Mouse (Mus musculus) MN1 (cell line): ENCODE measurements at regions not wholly inside any gene's neighbourhood (a gene's known extent, or its start where the extent isn't known, plus 50 kb on each side); places are given as distances from the start of the nearest gene placed in this dataset.

ENCODE experiments used
- DNase-seq: peaks from one replicate; pipeline ENCODE4 v3.0.0-alpha.2; 2016; ENCODE audit warnings: low spot score

DNA sequence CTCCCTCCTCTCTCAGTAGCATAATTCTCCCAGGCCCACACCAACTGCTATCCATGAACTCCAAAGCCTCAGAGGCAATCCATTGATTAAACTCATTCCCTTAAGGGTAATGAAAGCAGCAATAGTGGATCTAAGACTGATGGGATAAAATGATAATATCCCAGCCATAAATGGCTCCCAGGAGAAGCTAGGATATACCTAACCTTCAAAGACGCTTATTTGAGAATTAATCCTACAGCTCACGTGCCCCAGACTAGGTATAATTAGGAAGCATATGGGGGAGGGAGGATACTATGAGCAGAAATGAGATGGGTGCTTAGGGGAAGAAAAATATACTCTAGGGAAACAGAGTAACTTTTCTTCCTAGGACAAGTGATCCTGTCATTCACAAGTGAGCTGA, 52.8 kb upstream of the Rnf32 start:
- DNase-seq: no peak

DNA sequence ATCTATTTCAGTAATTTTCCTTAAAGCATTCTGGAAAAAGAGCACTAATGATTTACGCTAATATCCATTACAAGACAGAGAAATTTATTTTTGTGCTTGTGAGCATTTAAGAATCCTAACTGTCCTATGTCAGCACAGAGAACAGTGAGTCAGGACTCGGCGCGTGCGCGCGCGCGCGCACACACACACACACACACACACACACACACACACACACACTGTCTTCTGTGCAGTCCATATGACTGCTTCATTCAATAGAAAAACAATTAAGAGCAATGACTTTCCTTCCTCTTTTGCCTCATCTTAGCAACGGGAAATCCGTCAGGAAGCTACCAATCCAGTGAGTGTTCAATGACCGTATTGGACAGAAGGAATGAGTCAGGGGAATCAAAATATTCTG, 53.3 kb upstream of the Rnf32 start:
- DNase-seq: no peak

GRCm38 (mm10) chr5:29137481-29137880, 58.3 kb upstream of the Rnf32 start:
- no peak for DNase-seq

GRCm38 (mm10) chr5:29132261-29132660, 63.5 kb upstream of the Rnf32 start:
- DNase-seq: no peak

DNA sequence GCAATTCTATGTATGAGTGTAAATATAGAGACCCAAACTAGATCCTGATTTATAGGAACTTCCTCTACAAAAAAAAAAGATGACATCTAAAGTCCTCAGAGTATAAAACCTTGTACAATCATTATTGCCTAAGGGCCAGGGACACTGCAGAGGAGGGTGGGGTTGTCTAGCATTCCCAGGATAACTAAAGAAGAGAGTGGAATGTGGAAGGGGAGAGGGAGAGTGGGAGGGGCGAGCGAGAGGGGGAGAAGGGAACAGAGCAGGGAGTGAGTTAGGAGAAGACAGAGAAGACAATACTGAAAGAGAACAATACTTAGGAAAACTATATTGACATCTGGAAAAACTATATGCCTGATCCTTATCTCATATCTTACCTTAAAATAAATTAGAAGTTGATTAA, 64.0 kb upstream of the Rnf32 start:
- DNase-seq: no peak

DNA sequence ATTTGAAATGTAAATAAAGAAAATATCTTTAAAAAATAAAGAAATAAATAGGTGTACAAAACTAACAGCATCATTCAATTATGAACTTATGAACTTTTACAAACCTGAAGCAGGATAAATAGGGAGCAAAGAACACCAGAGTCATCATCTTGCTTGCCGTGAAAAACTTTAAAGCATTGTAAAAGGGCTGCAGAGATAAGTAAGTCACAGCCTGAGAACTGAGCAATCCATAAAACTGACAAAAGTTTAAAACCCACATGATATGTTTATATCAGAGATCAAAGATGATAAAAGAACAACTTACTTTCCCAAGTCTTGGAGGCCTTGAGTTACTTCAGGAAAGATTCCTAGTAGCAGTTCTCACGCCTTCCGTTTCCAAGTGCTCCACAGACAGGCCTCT, 66.1 kb upstream of the Rnf32 start:
- no peak for DNase-seq

- DNase-seq: no peak
Observed at GRCm38 (mm10) chr5:29116942-29117341, 78.8 kb upstream of the Rnf32 start.

- DNase-seq: no peak
Observed at GRCm38 (mm10) chr5:29112531-29112930, 83.3 kb upstream of the Rnf32 start.

DNA sequence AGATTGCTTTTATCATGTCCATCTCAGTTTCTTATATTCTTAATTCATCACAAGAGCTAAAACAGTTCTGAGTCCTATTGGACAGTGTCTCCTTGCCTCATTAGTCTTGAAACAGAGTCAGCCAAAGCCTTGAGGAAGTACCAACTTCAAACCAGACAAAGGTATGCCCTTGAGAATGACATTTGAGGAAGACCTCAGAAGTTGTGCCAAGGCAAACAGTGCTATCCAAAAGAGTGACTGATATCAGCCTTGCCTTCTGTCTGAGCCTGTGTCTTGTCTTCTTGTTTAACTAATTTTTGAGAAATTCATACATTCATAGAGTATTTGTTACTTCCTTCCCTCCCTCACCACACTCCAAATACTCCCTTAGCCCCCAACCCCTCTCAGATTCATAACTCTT, 88.5 kb upstream of the Rnf32 start:
- no peak for DNase-seq

DNA sequence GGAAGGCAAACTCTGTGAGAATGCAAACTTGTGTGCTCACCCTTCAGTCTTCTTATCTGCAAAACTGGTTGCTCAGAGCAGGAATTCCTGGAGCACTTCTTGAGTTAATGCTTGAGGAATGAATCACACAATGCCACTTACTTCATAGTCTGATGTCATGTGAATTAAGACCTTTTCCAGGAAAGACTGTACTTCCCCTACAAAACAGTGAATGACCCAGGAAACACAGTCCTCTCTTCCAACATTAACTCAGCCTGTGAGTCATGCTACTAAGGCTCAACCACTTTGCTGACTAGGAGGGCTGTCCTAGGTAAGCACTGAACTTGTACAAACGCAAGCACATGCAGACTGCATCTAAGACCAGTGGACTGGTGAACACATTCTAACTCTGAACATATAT, 112.5 kb upstream of the Rnf32 start:
- DNase-seq: no peak

DNA sequence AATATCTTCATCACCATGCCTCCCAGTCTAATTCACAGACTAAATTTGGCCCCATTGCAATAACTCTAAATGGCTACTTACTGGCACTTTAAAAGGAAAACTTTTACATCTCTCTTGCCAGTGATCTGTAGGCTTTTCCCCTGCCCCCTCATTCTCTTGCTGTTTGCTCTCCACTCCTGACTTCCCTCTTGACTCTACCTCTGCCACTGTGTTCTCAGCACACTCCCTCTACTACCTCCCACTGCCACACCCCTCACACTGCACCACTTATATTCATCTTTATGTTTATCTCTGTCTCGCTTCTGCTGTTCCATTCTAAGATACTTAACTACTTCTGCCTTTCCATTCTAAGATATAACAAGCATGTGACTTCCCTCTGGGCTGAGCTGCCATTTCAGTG, 141.4 kb upstream of the Rnf32 start:
- no peak for DNase-seq

- DNase-seq: no peak
Observed at GRCm38 (mm10) chr5:29036636-29037035, 159.2 kb upstream of the Rnf32 start.

GRCm38 (mm10) chr5:29033462-29033997, 162.3 kb upstream of the Rnf32 start:
- DNase-seq: no peak

GRCm38 (mm10) chr5:29030525-29030924, 165.3 kb upstream of the Rnf32 start:
- DNase-seq: no peak

DNA sequence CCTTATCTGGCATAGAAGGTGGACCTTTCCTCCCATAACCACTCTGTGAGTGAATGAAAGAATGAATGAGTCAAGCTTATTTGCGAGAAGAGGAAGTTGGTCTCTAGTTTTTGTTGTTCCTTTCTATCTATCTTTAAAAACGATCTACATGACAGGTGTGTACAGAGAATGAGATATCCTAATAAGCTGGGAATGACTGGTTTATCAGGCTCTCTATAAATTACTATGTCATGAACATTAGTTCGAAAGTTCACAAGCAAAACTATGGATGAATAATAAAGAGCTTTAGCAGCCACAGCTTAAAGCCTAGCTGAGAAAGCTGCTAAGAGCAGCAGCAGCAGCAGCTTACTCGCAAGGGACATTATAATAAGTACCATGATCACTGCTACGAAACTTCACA, 165.8 kb upstream of the Rnf32 start:
- no peak for DNase-seq

DNA sequence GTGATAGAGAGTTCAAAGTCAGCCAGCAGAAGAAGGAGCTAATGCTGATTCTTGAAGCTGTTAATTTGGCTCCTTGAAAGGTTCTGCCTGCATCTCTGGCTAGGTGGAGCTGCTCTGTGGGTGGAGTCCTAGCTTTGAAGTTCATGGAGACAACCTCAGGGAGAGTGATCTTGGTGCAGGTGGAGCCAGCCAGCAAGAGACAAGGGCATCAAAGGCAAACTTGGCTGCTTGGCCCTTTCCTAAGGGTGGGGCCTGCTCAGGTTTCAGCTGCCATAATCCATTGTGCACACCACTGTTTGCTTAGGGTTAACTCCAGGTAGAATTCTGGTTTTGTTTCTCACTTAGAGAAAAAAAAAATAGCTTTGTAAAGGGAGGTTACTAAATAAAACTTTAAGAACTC, 170.7 kb upstream of the Rnf32 start:
- DNase-seq: no peak

GRCm38 (mm10) chr5:28992796-28993195, 203.0 kb upstream of the Rnf32 start:
- no peak for DNase-seq

DNA sequence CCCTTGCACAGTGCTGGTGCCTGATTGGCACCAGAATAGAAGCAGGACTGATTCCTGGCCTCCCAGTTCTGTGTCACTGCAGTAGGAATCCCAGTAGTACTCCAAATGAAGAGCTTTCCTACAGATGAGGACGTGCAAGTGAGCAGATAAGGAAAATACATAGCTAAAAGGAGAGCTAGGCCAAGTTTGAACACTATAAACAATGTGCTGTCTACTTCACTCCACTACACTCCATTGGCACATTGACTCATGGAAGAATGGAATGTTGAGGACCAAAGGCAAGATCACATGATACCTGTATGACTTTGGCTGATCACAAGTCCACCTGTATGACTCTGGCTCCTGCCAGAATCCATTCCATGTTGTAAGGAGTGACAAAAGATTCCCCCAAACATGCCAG, 215.9 kb upstream of the Rnf32 start:
- DNase-seq: no peak

- DNase-seq: no peak
Observed at GRCm38 (mm10) chr5:28970404-28970803, 225.4 kb upstream of the Rnf32 start.

DNA sequence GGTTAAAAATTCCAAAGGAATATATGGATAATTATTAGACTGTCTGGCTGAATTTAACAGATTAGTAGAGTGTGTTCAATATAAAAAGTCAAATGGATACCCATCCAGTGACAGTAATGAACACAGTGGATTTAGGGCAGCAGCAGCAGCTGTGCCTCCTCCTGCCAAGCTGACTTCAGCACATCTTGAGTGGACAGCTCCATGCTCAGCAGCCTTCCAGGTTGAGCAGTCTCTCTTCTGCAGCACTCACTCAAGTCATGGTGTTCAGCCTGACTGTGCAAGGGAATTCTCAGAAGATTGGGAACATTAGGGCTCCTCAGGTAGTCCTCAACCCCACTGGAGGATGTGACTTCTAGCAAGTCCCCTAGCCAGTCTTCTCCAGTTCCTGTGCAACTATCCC, 240.8 kb upstream of the Rnf32 start:
- DNase-seq: no peak

DNA sequence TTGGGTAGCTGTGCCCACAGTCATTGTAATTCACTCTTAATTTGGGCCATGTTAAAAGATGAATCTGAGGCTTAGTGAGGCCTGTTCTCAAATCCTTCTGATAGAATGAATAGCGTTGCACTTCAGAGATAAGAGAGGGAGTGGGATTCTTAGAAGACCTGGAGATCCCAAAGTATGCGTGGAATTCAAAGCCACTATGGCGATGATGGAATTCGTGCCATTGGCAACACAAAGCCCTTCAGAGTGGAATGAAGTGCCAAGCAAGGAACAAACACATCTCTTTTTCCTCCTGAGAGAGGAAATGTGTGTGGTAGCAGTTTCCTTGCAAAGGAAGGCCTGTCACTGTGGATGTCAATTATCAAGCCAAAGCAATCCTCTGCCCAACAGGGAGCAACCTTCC, 248.3 kb upstream of the Rnf32 start:
- no peak for DNase-seq

- no peak for DNase-seq
Observed at GRCm38 (mm10) chr5:28943571-28944316, 252.0 kb upstream of the Rnf32 start.

GRCm38 (mm10) chr5:28940972-28941371, 254.8 kb upstream of the Rnf32 start:
- no peak for DNase-seq
